Mouse (Mus musculus): ENCODE results near the gene Dnal1. TPM values are rescaled to one million over a fixed set of nuclear protein-coding genes. Genes with fewer than 3 reads are reported as not detected.
"Not testable (repeated sequence)": the region's sequence is repeated elsewhere in the genome, so short reads cannot be mapped to it uniquely, and the experiment has no call there.

Dnal1 gene
- total and polyA plus RNA-seq, 3 experiments = 1.3 to 1.7 TPM; not detected in 1

GRCm38 (mm10) chr12:84100071-84100470 is 14.1 kb upstream of the Dnal1 start:
- Histone ChIP-seq H3K9me3 (replicated peaks; ENCODE audit: insufficient read depth, low read length) (no peaks in the 10 kb centered on the region), H3K79me2 (ENCODE audit: control insufficient read depth, insufficient read depth, low read length, poor library complexity) (peaks cover 2% of the 10 kb centered on the region; the same call in 1 of the 2 replicates), H3K4me1 (ENCODE audit: control insufficient read depth in 1 of 2, insufficient read depth in 2 of 2, low read length in 2 of 2) (peaks cover 6 to 10% of the 10 kb centered on the region in 2 experiments), H3K9ac (ENCODE audit: control insufficient read depth, low read depth, low read length, poor library complexity, severe bottlenecking) (peak overlapping the region; percentile 85; the same call in 1 of the 2 replicates), H3K27me3 (ENCODE audit: control insufficient read depth in 1 of 2, insufficient read depth in 2 of 2, low read length in 2 of 2) (no peaks in the 10 kb centered on the region), H3K27ac (ENCODE audit: control insufficient read depth, low read depth, low read length) (no peak overlapping the region), H3K36me3 (ENCODE audit: control insufficient read depth in 1 of 2, insufficient read depth in 2 of 2, low read length in 2 of 2) (peaks cover 0 to 19% of the 10 kb centered on the region in 2 experiments; a peak in 2 of 4 replicates), H3K4me3 (ENCODE audit: control insufficient read depth in 1 of 2, insufficient read depth in 1 of 2, low read depth in 2 of 2, low read length in 2 of 2) (peak overlapping the region in 1 of 2 experiments; percentile 80; a peak in 1 of 4 replicates)
- DNase-seq (ENCODE audit: low read depth, low spot score) = no peak
- TF ChIP-seq MAFK (IDR thresholded peaks at IDR 0.05; ENCODE audit: borderline replicate concordance, low read depth, low read length) (no peak), USF1 (IDR thresholded peaks at IDR 0.05; ENCODE audit: low read depth, low read length) (peak; percentile 66; the same call in 1 of the 2 replicates)

GRCm38 (mm10) chr12:84100604-84101492 is 13.3 kb upstream of the Dnal1 start, which contains the start of gene Acot6:
TSS of gene Acot6 (plus strand) at chr12:84100654.
- DNase-seq (ENCODE audit: low read depth, low spot score) = peak; percentile 83
- Histone ChIP-seq H3K36me3 (ENCODE audit: control insufficient read depth in 1 of 2, insufficient read depth in 2 of 2, low read length in 2 of 2) (peaks cover 0 to 19% of the 10 kb centered on the region in 2 experiments; a peak in 2 of 4 replicates), H3K4me3 (ENCODE audit: control insufficient read depth in 1 of 2, insufficient read depth in 1 of 2, low read depth in 2 of 2, low read length in 2 of 2) (peak within 1 kb of the TSS; percentile 68 to 80), H3K4me1 (ENCODE audit: control insufficient read depth in 1 of 2, insufficient read depth in 2 of 2, low read length in 2 of 2) (peaks cover 6 to 10% of the 10 kb centered on the region in 2 experiments), H3K27ac (ENCODE audit: control insufficient read depth, low read depth, low read length) (peak within 1 kb of the TSS; percentile 36), H3K9ac (ENCODE audit: control insufficient read depth, low read depth, low read length, poor library complexity, severe bottlenecking) (peak within 1 kb of the TSS; percentile 85)
- peak; percentile 63; the same call in 1 of the 2 replicates for TF ChIP-seq POLR2AphosphoS2 (IDR thresholded peaks at IDR 0.05; ENCODE audit: low read length)
- TF ChIP-seq POLR2A (IDR thresholded peaks at IDR 0.05; ENCODE audit: control insufficient read depth in 1 of 2, insufficient read depth in 1 of 2, low read depth in 1 of 2, low read length in 2 of 2, poor library complexity in 1 of 2) = peak; percentile 46 to 71; a peak in 3 of 4 replicates
- TF ChIP-seq MXI1 (IDR thresholded peaks at IDR 0.05; ENCODE audit: low read depth, low read length) = peak; percentile 86
- peak in 1 of 2 experiments; percentile 67; a peak in 1 of 4 replicates for TF ChIP-seq USF2 (IDR thresholded peaks at IDR 0.05; ENCODE audit: borderline replicate concordance in 1 of 2, insufficient read depth in 1 of 2, low read depth in 1 of 2, low read length in 2 of 2)
- TF ChIP-seq MAX (IDR thresholded peaks at IDR 0.05; ENCODE audit: low read length) = peak; percentile 90
- peak; percentile 39; the same call in 1 of the 2 replicates for TF ChIP-seq TCF12 (IDR thresholded peaks at IDR 0.05; ENCODE audit: low read depth, low read length)
- TF ChIP-seq USF1 (IDR thresholded peaks at IDR 0.05; ENCODE audit: low read depth, low read length) = peak; percentile 91
- 0 out of 2 replicates have a peak, but pooled peaks have one; percentile 38 for TF ChIP-seq MYC (IDR thresholded peaks at IDR 0.05; ENCODE audit: low read depth, low read length)
- TF ChIP-seq SIN3A (IDR thresholded peaks at IDR 0.05; ENCODE audit: low read length) = peak; percentile 36
- peak; percentile 73 for TF ChIP-seq NELFE (IDR thresholded peaks at IDR 0.05; ENCODE audit: low read depth, low read length)
- H3K79me2 ChIP-seq (ENCODE audit: control insufficient read depth, insufficient read depth, low read length, poor library complexity); H3K9me3 ChIP-seq (replicated peaks; ENCODE audit: insufficient read depth, low read length); H3K27me3 ChIP-seq (ENCODE audit: control insufficient read depth in 1 of 2, insufficient read depth in 2 of 2, low read length in 2 of 2): not testable (repeated sequence)

- peak overlapping the region; percentile 68 to 80 for H3K4me3 ChIP-seq (ENCODE audit: control insufficient read depth in 1 of 2, insufficient read depth in 1 of 2, low read depth in 2 of 2, low read length in 2 of 2)
- DNase-seq (ENCODE audit: low read depth, low spot score) = peak; percentile 55
- H3K27ac ChIP-seq (ENCODE audit: control insufficient read depth, low read depth, low read length) = 0 out of 2 replicates have a peak overlapping the region, but pooled peaks have one; percentile 4
- peaks cover 0 to 19% of the 10 kb centered on the region in 2 experiments; a peak in 2 of 4 replicates for H3K36me3 ChIP-seq (ENCODE audit: control insufficient read depth in 1 of 2, insufficient read depth in 2 of 2, low read length in 2 of 2)
- H3K9me3 ChIP-seq (replicated peaks; ENCODE audit: insufficient read depth, low read length) = no peaks in the 10 kb centered on the region
- peaks cover 6 to 10% of the 10 kb centered on the region in 2 experiments for H3K4me1 ChIP-seq (ENCODE audit: control insufficient read depth in 1 of 2, insufficient read depth in 2 of 2, low read length in 2 of 2)
- no peaks in the 10 kb centered on the region for H3K27me3 ChIP-seq (ENCODE audit: control insufficient read depth in 1 of 2, insufficient read depth in 2 of 2, low read length in 2 of 2)
- H3K79me2 ChIP-seq (ENCODE audit: control insufficient read depth, insufficient read depth, low read length, poor library complexity) = peaks cover 2% of the 10 kb centered on the region; the same call in 1 of the 2 replicates
- no peak for TF ChIP-seq POLR2A (IDR thresholded peaks at IDR 0.05; ENCODE audit: control insufficient read depth in 1 of 2, insufficient read depth in 1 of 2, low read depth in 1 of 2, low read length in 2 of 2, poor library complexity in 1 of 2)
- TF ChIP-seq ELF1 (IDR thresholded peaks at IDR 0.05; ENCODE audit: low read depth, low read length) = no peak
- TF ChIP-seq TBP (IDR thresholded peaks at IDR 0.05; ENCODE audit: low read depth, low read length) = no peak
- TF ChIP-seq MAFK (IDR thresholded peaks at IDR 0.05; ENCODE audit: borderline replicate concordance, low read depth, low read length) = no peak
- no peak for TF ChIP-seq ZC3H11A (IDR thresholded peaks at IDR 0.05; ENCODE audit: low read depth, low read length)
- no peak for TF ChIP-seq UBTF (IDR thresholded peaks at IDR 0.05; ENCODE audit: borderline replicate concordance, insufficient read depth, low read depth, low read length)
- no peak for TF ChIP-seq ZKSCAN1 (IDR thresholded peaks at IDR 0.05; ENCODE audit: low read depth, low read length)
- no peak for TF ChIP-seq MEF2A (IDR thresholded peaks at IDR 0.05; ENCODE audit: extremely low read depth, insufficient replicate concordance, low read depth, low read length, poor library complexity, severe bottlenecking)
- no peak for TF ChIP-seq MYB (IDR thresholded peaks at IDR 0.05; ENCODE audit: low read depth, low read length)
- no peak for TF ChIP-seq SIN3A (IDR thresholded peaks at IDR 0.05; ENCODE audit: low read length)
- no peak for TF ChIP-seq POLR2AphosphoS5 (IDR thresholded peaks at IDR 0.05; ENCODE audit: borderline replicate concordance, low read depth, low read length)
- TF ChIP-seq MAZ (IDR thresholded peaks at IDR 0.05; ENCODE audit: low read depth, low read length) = no peak
- H3K9ac ChIP-seq (ENCODE audit: control insufficient read depth, low read depth, low read length, poor library complexity, severe bottlenecking) = peak overlapping the region; percentile 85
Measured at GRCm38 (mm10) chr12:84101493-84101845, 12.7 kb upstream of the Dnal1 start.
